Mouse (Mus musculus) ES-E14 (cell line): ENCODE results near the gene Fam155a. TPM values are rescaled to one million over a fixed set of nuclear protein-coding genes. Genes with fewer than 3 reads are reported as not detected.

Source experiments
- DNase-seq: peaks from one replicate; pipeline ENCODE4 v3.0.0-alpha.2; 2013; ENCODE audit warnings: low read depth, low spot score
- H3K27ac ChIP-seq: 2 replicates; pipeline ENCODE4 v1.5.1; 2012; ENCODE audit warnings: low read depth, mild to moderate bottlenecking, low read length, moderate library complexity, mixed read lengths; ENCODE audit not compliant: poor library complexity, insufficient read depth, severe bottlenecking
- H3K36me3 ChIP-seq: 2 replicates; pipeline ENCODE4 v1.6.1; 2012; ENCODE audit warnings: mild to moderate bottlenecking, low read length, moderate library complexity, mixed read lengths; ENCODE audit not compliant: control insufficient read depth, poor library complexity, insufficient read depth, severe bottlenecking
- H3K4me1 ChIP-seq, 2 experiments: fragments of 150-350 bp in 1 of 2; sonication (generic) in 1 of 2; 2 replicates each; pipeline ENCODE4 v1.6.1; 2012; ENCODE audit warnings: low read length in 2 of 2, mild to moderate bottlenecking in 1 of 2, mixed read lengths in 1 of 2; ENCODE audit not compliant: control insufficient read depth in 2 of 2, insufficient read depth in 2 of 2, poor library complexity in 1 of 2
- H3K4me3 ChIP-seq, 2 experiments: fragments of 150-350 bp in 1 of 2; sonication (generic) in 1 of 2; 2 replicates each; pipeline ENCODE4 v1.5.1; 2012; ENCODE audit warnings: low read length in 2 of 2, low read depth in 1 of 2, mild to moderate bottlenecking in 1 of 2, mixed read lengths in 1 of 2; ENCODE audit not compliant: insufficient read depth in 1 of 2, poor library complexity in 1 of 2, severe bottlenecking in 1 of 2
- H3K9ac ChIP-seq: 2 replicates; pipeline ENCODE4 v1.6.1; 2012; ENCODE audit warnings: low read depth, mild to moderate bottlenecking, low read length, mixed read lengths; ENCODE audit not compliant: poor library complexity, insufficient read depth, severe bottlenecking
- H3K9me3 ChIP-seq: fragments of 150-350 bp; sonication (generic); 2 replicates; pipeline ENCODE4 v1.6.1; 2012; ENCODE audit warnings: low read depth, mild to moderate bottlenecking, low read length; ENCODE audit not compliant: control insufficient read depth, insufficient read depth
- CHD2 ChIP-seq: IDR thresholded peaks from 2 replicates; pipeline ENCODE4 v1.6.1; 2014; ENCODE audit warnings: mild to moderate bottlenecking, low read depth, low read length, inconsistent platforms
- HCFC1 ChIP-seq: IDR thresholded peaks from 2 replicates; pipeline ENCODE4 v1.6.1; 2012; ENCODE audit warnings: low read length, inconsistent platforms, borderline replicate concordance; ENCODE audit not compliant: insufficient read depth
- MAFK ChIP-seq: IDR thresholded peaks from 2 replicates; pipeline ENCODE4 v1.6.1; 2014; ENCODE audit warnings: mild to moderate bottlenecking, low read depth, low read length, inconsistent platforms; ENCODE audit not compliant: insufficient read depth
- ZC3H11A ChIP-seq: IDR thresholded peaks from 2 replicates; pipeline ENCODE4 v1.6.1; 2012; ENCODE audit warnings: low read depth, mild to moderate bottlenecking, inconsistent platforms, low read length, borderline replicate concordance
- ZNF384 ChIP-seq: IDR thresholded peaks from 2 replicates; pipeline ENCODE4 v1.6.1; 2012; ENCODE audit warnings: low read depth, low read length, inconsistent platforms
- in situ Hi-C, 2 experiments: fragments of 600-800 bp; cut with MboI; formaldehyde crosslinking; loops; one replicate each; pipeline ENCODE4 v1.15.1; 2025; ENCODE audit warnings: low sequenced_read_pairs in 2 of 2, inconsistent platforms in 1 of 2; ENCODE audit not compliant: unreplicated experiment in 2 of 2
- total RNA-seq: library from RNA; depleted of rRNA; stranded (reverse); fragments of 300-350 nt; gene quantifications from 2 replicates; pipeline ENCODE4 v1.2.3, GENCODE M21; 2012

The Fam155a gene
- total RNA-seq, 1 experiment, result 0.04 TPM

- Histone ChIP-seq H3K27ac (no peak overlapping the region), H3K9me3 (no peaks in the 10 kb centered on the region), H3K4me3 (no peak overlapping the region), H3K4me1 (peaks cover 2 to 11% of the 10 kb centered on the region in 2 experiments; a peak in 2 of 4 replicates), H3K36me3 (no peaks in the 10 kb centered on the region), H3K9ac (no peak overlapping the region)
- in situ Hi-C loops, result no loop called here
- TF ChIP-seq CHD2 (no peak), HCFC1 (no peak), ZNF384 (no peak), MAFK (no peak), ZC3H11A (no peak)
- peak; percentile 47 for DNase-seq
These were observed 422.3 kb downstream of the Fam155a start for GRCm38 (mm10) chr8:9348523-9349135.

- Histone ChIP-seq H3K36me3 (no peaks in the 10 kb centered on the region), H3K9ac (no peak overlapping the region), H3K9me3 (no peaks in the 10 kb centered on the region), H3K4me1 (peaks cover 2 to 14% of the 10 kb centered on the region in 2 experiments; a peak in 2 of 4 replicates), H3K27ac (no peak overlapping the region), H3K4me3 (no peak overlapping the region)
- no peak for DNase-seq
- in situ Hi-C loops, result no loop called here
- TF ChIP-seq ZC3H11A (no peak), MAFK (no peak), ZNF384 (no peak), HCFC1 (no peak), CHD2 (no peak)
These were observed 423.8 kb downstream of the Fam155a start for GRCm38 (mm10) chr8:9347163-9347562.

- H3K27ac ChIP-seq, result no peak overlapping the region
- H3K4me1 ChIP-seq, result peaks cover 2 to 16% of the 10 kb centered on the region in 2 experiments; a peak in 3 of 4 replicates
- H3K9me3 ChIP-seq, result no peaks in the 10 kb centered on the region
These were observed 426.8 kb downstream of the Fam155a start for GRCm38 (mm10) chr8:9344136-9344535.

GRCm38 (mm10) chr8:9342998-9343397 is 428.0 kb downstream of the Fam155a start:
- no peak overlapping the region for H3K9ac ChIP-seq
- no peak overlapping the region for H3K4me3 ChIP-seq
- no peak for DNase-seq
- in situ Hi-C loops, result no loop called here
- H3K4me1 ChIP-seq, result peaks cover 2 to 15% of the 10 kb centered on the region in 2 experiments; a peak in 3 of 4 replicates
- H3K36me3 ChIP-seq, result no peaks in the 10 kb centered on the region
- TF ChIP-seq MAFK, result no peak
- no peak for TF ChIP-seq HCFC1
- TF ChIP-seq CHD2, result no peak
- no peak for TF ChIP-seq ZNF384
- TF ChIP-seq ZC3H11A, result no peak
- H3K9me3 ChIP-seq, result no peaks in the 10 kb centered on the region
- H3K27ac ChIP-seq, result no peak overlapping the region

More at GRCm38 (mm10) chr8:9344136-9344535, 426.8 kb downstream of the Fam155a start:
- Histone ChIP-seq H3K4me3 (no peak overlapping the region), H3K9ac (no peak overlapping the region), H3K36me3 (no peaks in the 10 kb centered on the region)
- TF ChIP-seq ZC3H11A (no peak), CHD2 (no peak), HCFC1 (no peak), MAFK (no peak), ZNF384 (no peak)
- in situ Hi-C loops, result no loop called here
- no peak for DNase-seq

GRCm38 (mm10) chr8:9342593-9342992 is 428.4 kb downstream of the Fam155a start:
- H3K4me1 ChIP-seq, result peaks cover 2 to 11% of the 10 kb centered on the region in 2 experiments; a peak in 3 of 4 replicates
- H3K27ac ChIP-seq, result no peak overlapping the region
- in situ Hi-C loops, result no loop called here
- DNase-seq, result no peak
- no peak overlapping the region for H3K9ac ChIP-seq
- no peak for TF ChIP-seq ZC3H11A
- no peak for TF ChIP-seq ZNF384
- TF ChIP-seq CHD2, result no peak
- TF ChIP-seq HCFC1, result no peak
- TF ChIP-seq MAFK, result no peak
- H3K4me3 ChIP-seq, result no peak overlapping the region
- H3K36me3 ChIP-seq, result no peaks in the 10 kb centered on the region
- H3K9me3 ChIP-seq, result no peaks in the 10 kb centered on the region
